Mouse (Mus musculus): ENCODE measurements around the gene Usp12.

Usp12 gene

GRCm38 (mm10) chr5:146794853-146795252, at the start of gene Usp12:
TSS of gene Usp12 (minus strand) at chr5:146795006.
- peak; percentile 100 for DNase-seq

GRCm38 (mm10) chr5:146844301-146844941, 49.6 kb upstream of the Usp12 start:
- no peak for DNase-seq

GRCm38 (mm10) chr5:146841996-146842395, 47.2 kb upstream of the Usp12 start:
- no peak for DNase-seq

GRCm38 (mm10) chr5:146841301-146841700, 46.5 kb upstream of the Usp12 start:
- DNase-seq = no peak

- no peak for DNase-seq
These were observed 45.6 kb upstream of the Usp12 start for GRCm38 (mm10) chr5:146840422-146840821.

GRCm38 (mm10) chr5:146839760-146840159, 45.0 kb upstream of the Usp12 start:
- DNase-seq = no peak

- no peak for DNase-seq
These were observed 44.2 kb upstream of the Usp12 start for GRCm38 (mm10) chr5:146838836-146839648.

- no peak for DNase-seq
These were observed 43.3 kb upstream of the Usp12 start for GRCm38 (mm10) chr5:146837967-146838720.

GRCm38 (mm10) chr5:146834959-146835358, 40.2 kb upstream of the Usp12 start:
- DNase-seq = no peak

GRCm38 (mm10) chr5:146833673-146834201, 38.9 kb upstream of the Usp12 start:
- DNase-seq = no peak

- DNase-seq = peak; percentile 97
These were observed 38.1 kb upstream of the Usp12 start, which contains the start of gene Rpl21 for GRCm38 (mm10) chr5:146832769-146833448. TSS of gene Rpl21 (plus strand) at chr5:146832890.

GRCm38 (mm10) chr5:146832435-146832768, 37.6 kb upstream of the Usp12 start:
- no peak for DNase-seq

GRCm38 (mm10) chr5:146829528-146829927, 34.7 kb upstream of the Usp12 start:
- DNase-seq = no peak

- DNase-seq = no peak
These were observed 28.2 kb upstream of the Usp12 start for GRCm38 (mm10) chr5:146823005-146823404.

- no peak for DNase-seq
These were observed 24.3 kb upstream of the Usp12 start for GRCm38 (mm10) chr5:146818906-146819623.

GRCm38 (mm10) chr5:146817583-146817982, 22.8 kb upstream of the Usp12 start:
- no peak for DNase-seq

GRCm38 (mm10) chr5:146815394-146815793, 20.6 kb upstream of the Usp12 start:
- DNase-seq = no peak

GRCm38 (mm10) chr5:146813421-146813820, 18.6 kb upstream of the Usp12 start:
- DNase-seq = no peak

- no peak for DNase-seq
These were observed 18.1 kb upstream of the Usp12 start for GRCm38 (mm10) chr5:146812866-146813265.

GRCm38 (mm10) chr5:146809951-146810350, 15.1 kb upstream of the Usp12 start:
- no peak for DNase-seq

GRCm38 (mm10) chr5:146806004-146806430, 11.2 kb upstream of the Usp12 start:
- DNase-seq = no peak

- no peak for DNase-seq
These were observed 3.2 kb upstream of the Usp12 start for GRCm38 (mm10) chr5:146798031-146798430.

Data from cerebellum, adult 8-10 months (tissue).